Mouse (Mus musculus): ENCODE results near the gene Zfp3. TPM values are rescaled to one million over a fixed set of nuclear protein-coding genes. Genes with fewer than 3 reads are reported as not detected.

Gene Zfp3
- polyA plus RNA-seq, 1 experiment = 0.55 TPM

DNA sequence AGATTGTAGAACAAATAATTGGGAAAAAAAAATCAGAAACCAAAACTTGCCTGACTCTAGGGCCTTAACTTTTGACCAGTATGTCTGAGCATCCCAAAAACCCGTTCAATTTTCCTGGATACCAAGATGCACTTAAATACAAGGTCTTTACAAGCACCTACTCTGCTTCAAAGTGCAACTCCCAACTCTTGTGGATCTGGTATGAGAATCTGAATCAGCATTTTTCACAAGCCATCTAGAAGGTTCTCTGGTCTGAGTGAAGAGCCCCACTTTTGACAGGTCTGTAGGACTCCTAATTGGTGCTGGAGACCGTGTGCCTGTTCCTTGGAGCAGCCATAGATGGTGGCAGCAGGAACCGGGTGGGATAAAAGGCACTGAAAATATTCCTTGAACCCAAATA is 40.4 kb downstream of the Zfp3 start:
- no peaks in the 10 kb centered on the region for H3K36me3 ChIP-seq (replicated peaks; ENCODE audit: low read length)
- H3K4me3 ChIP-seq (replicated peaks) = no peak overlapping the region
- peaks cover 54% of the 10 kb centered on the region for H3K4me1 ChIP-seq
- TF ChIP-seq GATA1 (IDR thresholded peaks at IDR 0.05; ENCODE audit: borderline replicate concordance, low read length) (no peak), FLI1 (IDR thresholded peaks at IDR 0.05; ENCODE audit: low read length) (no peak)
- H3K9me3 ChIP-seq = peaks cover 18% of the 10 kb centered on the region
- peaks cover 67% of the 10 kb centered on the region for H3K27me3 ChIP-seq (replicated peaks)

DNA sequence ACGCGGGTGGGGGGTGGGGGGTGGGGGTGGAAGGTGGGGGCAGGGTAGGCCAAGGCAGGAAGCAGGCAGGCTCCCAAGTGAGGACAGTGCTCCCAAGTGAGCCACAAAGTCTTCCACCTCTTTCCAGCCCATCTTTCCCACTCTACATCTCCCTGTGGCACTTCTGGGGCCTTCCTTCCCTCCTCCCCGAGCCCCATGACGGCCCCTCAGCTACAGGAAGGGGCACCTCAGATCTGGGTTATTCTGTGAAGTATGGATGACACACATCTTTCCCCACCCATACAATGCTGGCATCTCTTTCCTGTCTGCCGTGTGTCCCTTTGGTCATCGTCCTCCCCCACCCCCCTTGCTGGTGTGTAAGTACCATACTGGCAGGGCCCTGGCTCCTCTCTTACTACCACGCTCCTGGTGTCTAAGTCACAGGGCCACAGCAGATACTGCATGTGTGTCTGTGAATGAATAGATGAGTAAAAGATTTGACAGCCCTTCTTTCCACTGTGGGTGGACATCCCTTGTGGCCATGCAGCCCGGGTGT is 41.7 kb downstream of the Zfp3 start:
- peaks cover 56% of the 10 kb centered on the region for H3K27me3 ChIP-seq (replicated peaks)
- TF ChIP-seq FLI1 (IDR thresholded peaks at IDR 0.05; ENCODE audit: low read length) (no peak), GATA1 (IDR thresholded peaks at IDR 0.05; ENCODE audit: borderline replicate concordance, low read length) (no peak)
- H3K9me3 ChIP-seq = peaks cover 18% of the 10 kb centered on the region
- H3K36me3 ChIP-seq (replicated peaks; ENCODE audit: low read length) = no peaks in the 10 kb centered on the region
- H3K4me3 ChIP-seq (replicated peaks) = peak overlapping the region; percentile 78
- H3K4me1 ChIP-seq = peaks cover 54% of the 10 kb centered on the region

DNA sequence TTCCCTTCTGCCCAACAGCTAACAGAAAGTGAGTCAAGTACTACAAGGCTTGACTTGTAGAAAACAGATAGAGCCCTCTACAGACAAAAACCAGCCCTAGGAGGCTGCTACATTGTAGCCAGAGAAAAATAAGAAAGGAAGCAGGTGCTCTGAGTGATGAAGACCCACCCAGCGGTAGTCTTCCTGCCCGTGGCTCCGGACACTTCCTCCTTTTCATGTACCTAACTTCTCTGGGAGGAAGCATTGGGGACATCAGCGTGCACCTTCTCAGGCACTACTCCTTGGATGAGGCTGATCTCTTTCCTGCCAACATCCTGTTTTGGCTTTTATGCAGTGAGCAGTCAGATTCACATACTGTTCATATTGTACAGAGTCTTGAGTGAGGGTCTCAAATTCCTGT is 42.7 kb downstream of the Zfp3 start:
- peaks cover 17% of the 10 kb centered on the region for H3K9me3 ChIP-seq
- no peak for TF ChIP-seq GATA1 (IDR thresholded peaks at IDR 0.05; ENCODE audit: borderline replicate concordance, low read length)
- no peak for TF ChIP-seq FLI1 (IDR thresholded peaks at IDR 0.05; ENCODE audit: low read length)
- peaks cover 61% of the 10 kb centered on the region for H3K27me3 ChIP-seq (replicated peaks)
- peaks cover 54% of the 10 kb centered on the region for H3K4me1 ChIP-seq
- no peak overlapping the region for H3K4me3 ChIP-seq (replicated peaks)
- no peaks in the 10 kb centered on the region for H3K36me3 ChIP-seq (replicated peaks; ENCODE audit: low read length)

DNA sequence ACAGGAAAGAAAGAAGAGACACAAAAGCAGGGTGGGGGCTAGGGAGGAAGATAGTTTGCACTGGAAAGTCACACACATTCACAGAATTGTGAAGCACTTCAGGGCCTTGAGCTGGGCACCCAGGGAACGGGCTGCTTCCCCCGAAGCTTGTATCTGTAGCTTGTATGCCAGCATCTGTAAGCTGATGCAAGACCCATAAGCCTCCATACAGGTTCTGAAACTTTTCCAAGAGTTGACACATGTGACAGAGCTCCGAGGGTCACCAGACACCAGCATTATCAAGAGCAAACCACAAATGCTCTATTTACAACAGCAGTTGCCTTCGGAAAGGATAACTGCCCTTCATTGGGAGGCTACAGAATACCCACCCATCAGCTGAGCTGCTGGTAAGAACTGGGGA is 43.6 kb downstream of the Zfp3 start:
- Histone ChIP-seq H3K9me3 (peaks cover 8% of the 10 kb centered on the region), H3K4me3 (replicated peaks) (no peak overlapping the region), H3K36me3 (replicated peaks; ENCODE audit: low read length) (no peaks in the 10 kb centered on the region), H3K4me1 (peaks cover 62% of the 10 kb centered on the region), H3K27me3 (replicated peaks) (peaks cover 64% of the 10 kb centered on the region)
- no peak for TF ChIP-seq FLI1 (IDR thresholded peaks at IDR 0.05; ENCODE audit: low read length)
- TF ChIP-seq GATA1 (IDR thresholded peaks at IDR 0.05; ENCODE audit: borderline replicate concordance, low read length) = no peak

DNA sequence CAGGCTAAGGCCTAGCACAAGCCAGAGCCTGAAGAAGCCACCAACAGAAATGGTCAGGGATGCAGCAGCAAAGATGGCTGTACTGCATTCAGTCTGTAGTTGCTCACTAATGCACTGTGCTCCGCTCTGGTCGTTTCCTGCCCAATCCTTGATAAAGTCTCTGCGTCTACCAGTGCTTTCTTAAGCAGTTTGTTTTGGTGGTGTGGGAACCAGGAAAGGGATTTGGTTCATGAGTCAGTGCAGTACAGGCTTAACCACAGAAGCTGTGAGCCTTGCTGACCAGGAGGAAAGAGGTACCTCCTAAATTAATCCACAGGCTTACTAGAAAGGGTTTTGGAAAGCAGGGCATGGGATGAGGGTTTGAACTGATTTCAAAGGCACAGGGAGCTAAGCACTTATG is 44.1 kb downstream of the Zfp3 start:
- H3K27me3 ChIP-seq (replicated peaks) = peaks cover 65% of the 10 kb centered on the region

DNA sequence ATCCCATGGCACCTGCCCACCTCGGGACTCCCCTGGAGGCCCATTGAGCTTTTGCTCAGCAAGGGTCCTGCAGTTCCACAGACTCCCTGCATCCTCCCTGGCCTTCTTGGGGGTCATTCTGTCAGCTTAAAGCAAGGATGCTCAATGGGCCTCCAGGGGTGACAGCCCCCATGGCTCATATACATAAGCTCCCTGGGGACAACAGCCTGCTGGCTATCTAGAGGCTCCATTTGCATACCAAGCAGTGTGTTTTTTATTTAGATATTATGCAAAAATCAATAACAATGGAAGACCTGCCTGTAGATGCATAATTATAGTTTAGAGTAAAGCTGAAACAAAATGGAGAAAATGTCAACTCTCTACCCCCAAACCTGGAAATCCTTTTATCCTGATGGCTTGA is 45.0 kb downstream of the Zfp3 start:
- Histone ChIP-seq H3K4me3 (replicated peaks) (no peak overlapping the region), H3K9me3 (peaks cover 4% of the 10 kb centered on the region; the same call in 1 of the 2 replicates), H3K4me1 (peaks cover 61% of the 10 kb centered on the region), H3K36me3 (replicated peaks; ENCODE audit: low read length) (no peaks in the 10 kb centered on the region), H3K27me3 (replicated peaks) (peaks cover 62% of the 10 kb centered on the region)
- TF ChIP-seq FLI1 (IDR thresholded peaks at IDR 0.05; ENCODE audit: low read length) = no peak
- TF ChIP-seq GATA1 (IDR thresholded peaks at IDR 0.05; ENCODE audit: borderline replicate concordance, low read length) = no peak

More for the DNA sequence above, 44.1 kb downstream of the Zfp3 start:
- peaks cover 67% of the 10 kb centered on the region for H3K4me1 ChIP-seq
- no peak overlapping the region for H3K4me3 ChIP-seq (replicated peaks)
- H3K36me3 ChIP-seq (replicated peaks; ENCODE audit: low read length) = no peaks in the 10 kb centered on the region
- no peak for TF ChIP-seq FLI1 (IDR thresholded peaks at IDR 0.05; ENCODE audit: low read length)
- no peak for TF ChIP-seq GATA1 (IDR thresholded peaks at IDR 0.05; ENCODE audit: borderline replicate concordance, low read length)
- peaks cover 4% of the 10 kb centered on the region; the same call in 1 of the 2 replicates for H3K9me3 ChIP-seq

DNA sequence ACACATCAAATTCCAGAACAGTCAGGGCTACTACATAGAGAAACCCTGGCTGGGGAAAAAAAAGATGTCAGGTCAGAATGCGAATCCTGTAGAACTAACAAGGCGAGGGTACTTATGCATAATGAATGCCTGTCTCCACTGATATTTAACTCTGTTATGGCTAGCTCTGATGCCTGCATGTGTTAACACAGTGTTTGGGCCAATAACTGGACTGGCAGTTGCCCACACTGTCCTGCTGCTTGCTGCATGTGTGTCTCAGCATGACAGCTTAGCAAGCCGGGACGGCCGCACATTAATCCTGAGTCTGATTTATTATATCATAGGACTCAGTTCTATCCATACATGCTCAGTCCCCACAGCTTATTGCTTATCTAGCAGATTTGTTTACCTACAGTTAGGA is 47.0 kb downstream of the Zfp3 start:
- Histone ChIP-seq H3K4me1 (peaks cover 48% of the 10 kb centered on the region), H3K36me3 (replicated peaks; ENCODE audit: low read length) (no peaks in the 10 kb centered on the region), H3K27me3 (replicated peaks) (peaks cover 44% of the 10 kb centered on the region), H3K9me3 (peaks cover 4% of the 10 kb centered on the region; the same call in 1 of the 2 replicates), H3K4me3 (replicated peaks) (no peak overlapping the region)
- TF ChIP-seq FLI1 (IDR thresholded peaks at IDR 0.05; ENCODE audit: low read length) (no peak), GATA1 (IDR thresholded peaks at IDR 0.05; ENCODE audit: borderline replicate concordance, low read length) (no peak)

DNA sequence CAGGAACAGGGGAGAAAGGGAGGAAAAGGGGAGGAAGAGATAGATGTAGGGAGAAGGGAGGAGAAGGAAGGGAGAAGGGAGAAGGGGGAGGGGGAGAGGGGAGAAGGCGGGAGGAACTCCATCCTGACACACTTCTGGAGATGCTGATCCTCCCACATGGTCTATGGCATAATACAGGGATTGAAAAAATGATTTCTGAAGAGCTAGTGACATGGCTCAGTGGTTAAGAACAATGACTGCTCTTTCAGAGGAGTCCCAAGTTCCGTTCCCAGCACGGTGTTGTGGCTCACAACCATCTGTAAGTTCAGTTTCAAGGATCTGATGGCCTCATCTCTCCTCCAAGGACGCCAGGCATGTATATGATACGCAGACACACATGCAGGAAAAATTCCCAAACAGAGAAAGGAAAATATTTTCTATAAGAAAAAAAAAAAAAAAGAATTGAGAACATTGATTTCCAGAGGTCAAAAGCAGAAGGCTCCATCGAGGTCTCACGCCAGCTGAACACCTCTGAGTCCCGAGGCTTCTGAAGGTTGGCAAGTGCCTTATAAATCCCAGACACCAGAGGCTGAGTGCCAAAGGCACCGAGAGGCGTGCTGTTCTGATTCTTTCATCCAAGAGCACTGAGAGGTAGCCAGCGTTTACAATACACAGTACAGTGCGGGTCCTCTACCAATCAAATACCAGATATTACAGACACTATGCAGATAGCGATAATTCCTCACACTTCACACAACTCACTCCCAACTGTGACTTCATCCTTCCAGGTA is 47.6 kb downstream of the Zfp3 start:
- peaks cover 43% of the 10 kb centered on the region for H3K27me3 ChIP-seq (replicated peaks)
- TF ChIP-seq FLI1 (IDR thresholded peaks at IDR 0.05; ENCODE audit: low read length) (no peak), GATA1 (IDR thresholded peaks at IDR 0.05; ENCODE audit: borderline replicate concordance, low read length) (no peak)

DNA sequence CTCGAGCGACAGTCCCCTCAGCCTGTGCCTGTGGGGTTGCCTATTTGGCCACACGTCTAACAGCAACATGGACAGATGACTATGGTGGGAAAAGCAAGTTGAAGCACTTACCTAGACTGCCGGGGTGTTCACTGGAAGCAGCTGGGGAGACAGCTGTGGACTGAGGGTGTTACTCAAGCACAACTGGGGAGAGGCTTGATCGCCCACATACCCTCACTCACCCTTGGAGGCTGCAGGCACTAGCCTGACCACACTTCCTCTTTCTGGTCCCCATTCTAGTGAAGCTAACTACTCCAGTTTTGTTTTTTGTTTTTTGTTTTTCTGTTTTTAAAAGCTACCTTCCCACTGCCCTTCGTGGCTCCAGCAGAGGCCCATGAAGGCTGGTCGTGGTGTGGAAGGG is 48.4 kb downstream of the Zfp3 start, which contains the start of gene Scimp:
Gene Scimp (minus strand): TSS at position 222 of the 400 bp plus-strand sequence.
- Histone ChIP-seq H3K4me3 (replicated peaks) (peak within 1 kb of the TSS; percentile 33), H3K27me3 (replicated peaks) (peaks cover 40% of the 10 kb centered on the region), H3K9me3 (peaks cover 7% of the 10 kb centered on the region), H3K36me3 (replicated peaks; ENCODE audit: low read length) (no peaks in the 10 kb centered on the region), H3K4me1 (peaks cover 45% of the 10 kb centered on the region)
- TF ChIP-seq FLI1 (IDR thresholded peaks at IDR 0.05; ENCODE audit: low read length) (no peak), GATA1 (IDR thresholded peaks at IDR 0.05; ENCODE audit: borderline replicate concordance, low read length) (no peak)

More for the DNA sequence above, 47.6 kb downstream of the Zfp3 start:
- peak overlapping the region; percentile 33 for H3K4me3 ChIP-seq (replicated peaks)
- H3K9me3 ChIP-seq = peaks cover 4% of the 10 kb centered on the region; the same call in 1 of the 2 replicates
- no peaks in the 10 kb centered on the region for H3K36me3 ChIP-seq (replicated peaks; ENCODE audit: low read length)
- H3K4me1 ChIP-seq = peaks cover 48% of the 10 kb centered on the region

DNA sequence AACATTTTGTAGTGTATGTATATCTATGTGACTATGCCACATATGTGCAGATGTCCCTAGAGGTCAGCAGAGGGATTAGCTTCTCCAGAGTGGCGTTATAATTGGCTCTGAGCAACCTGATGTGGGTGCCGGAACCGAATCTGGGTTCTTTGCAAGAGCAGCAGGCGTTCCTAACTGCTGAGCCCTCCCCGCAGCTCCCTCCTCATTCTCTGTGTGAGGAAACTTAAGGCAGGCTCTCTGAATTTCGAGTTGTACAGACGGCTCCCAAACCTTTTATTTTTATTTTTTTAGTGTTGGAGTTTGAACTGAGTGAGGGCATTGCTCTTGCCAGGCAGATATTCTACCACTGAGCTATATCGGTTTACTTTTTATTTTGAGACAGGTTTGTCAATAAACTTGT is 51.1 kb downstream of the Zfp3 start:
- TF ChIP-seq FLI1 (IDR thresholded peaks at IDR 0.05; ENCODE audit: low read length) (no peak), GATA1 (IDR thresholded peaks at IDR 0.05; ENCODE audit: borderline replicate concordance, low read length) (no peak)
- H3K9me3 ChIP-seq = peaks cover 9% of the 10 kb centered on the region
- H3K4me1 ChIP-seq = peaks cover 32% of the 10 kb centered on the region
- H3K27me3 ChIP-seq (replicated peaks) = peaks cover 36% of the 10 kb centered on the region
- H3K4me3 ChIP-seq (replicated peaks) = no peak overlapping the region
- H3K36me3 ChIP-seq (replicated peaks; ENCODE audit: low read length) = no peaks in the 10 kb centered on the region
